Mouse (Mus musculus) kidney, adult 9 months (tissue): ENCODE results near the gene Anapc16.

ENCODE experiments used
- DNase-seq: peaks from one replicate; pipeline ENCODE4 v3.0.0; 2022

Anapc16 gene

GRCm38 (mm10) chr10:60002673-60003212 lies at the start of gene Anapc16, which contains the start of gene Ascc1:
Anapc16 (minus strand) TSS chr10:60003135.
Ascc1 (plus strand) TSS chr10:60002805.
- DNase-seq = peak; percentile 97

GRCm38 (mm10) chr10:60050581-60050980 lies 47.6 kb upstream of the Anapc16 start:
- no peak for DNase-seq

GRCm38 (mm10) chr10:60046696-60047095 lies 43.8 kb upstream of the Anapc16 start:
- no peak for DNase-seq

GRCm38 (mm10) chr10:60042350-60042922 lies 39.5 kb upstream of the Anapc16 start:
- DNase-seq = no peak

- no peak for DNase-seq
These were observed 32.8 kb upstream of the Anapc16 start for GRCm38 (mm10) chr10:60035744-60036143.

- DNase-seq = no peak
These were observed 31.7 kb upstream of the Anapc16 start for GRCm38 (mm10) chr10:60034621-60035020.

- no peak for DNase-seq
These were observed 30.1 kb upstream of the Anapc16 start for GRCm38 (mm10) chr10:60033064-60033463.

GRCm38 (mm10) chr10:60032622-60033021 lies 29.7 kb upstream of the Anapc16 start:
- DNase-seq = no peak

GRCm38 (mm10) chr10:60031985-60032384 lies 29.1 kb upstream of the Anapc16 start:
- DNase-seq = no peak

GRCm38 (mm10) chr10:60031562-60031961 lies 28.6 kb upstream of the Anapc16 start:
- DNase-seq = no peak

GRCm38 (mm10) chr10:60029387-60029786 lies 26.5 kb upstream of the Anapc16 start:
- DNase-seq = no peak

GRCm38 (mm10) chr10:60028979-60029378 lies 26.0 kb upstream of the Anapc16 start:
- DNase-seq = peak; percentile 96

- DNase-seq = no peak
These were observed 25.2 kb upstream of the Anapc16 start for GRCm38 (mm10) chr10:60028181-60028580.

GRCm38 (mm10) chr10:60027619-60028084 lies 24.7 kb upstream of the Anapc16 start:
- DNase-seq = no peak

- no peak for DNase-seq
These were observed 23.9 kb upstream of the Anapc16 start for GRCm38 (mm10) chr10:60026759-60027395.

GRCm38 (mm10) chr10:60023751-60024150 lies 20.8 kb upstream of the Anapc16 start:
- DNase-seq = no peak

- DNase-seq = no peak
These were observed 16.4 kb upstream of the Anapc16 start for GRCm38 (mm10) chr10:60019299-60019698.

GRCm38 (mm10) chr10:60016223-60016622 lies 13.3 kb upstream of the Anapc16 start:
- no peak for DNase-seq

- DNase-seq = no peak
These were observed 6.2 kb upstream of the Anapc16 start for GRCm38 (mm10) chr10:60009115-60009514.

- peak; percentile 46 for DNase-seq
These were observed 2.3 kb upstream of the Anapc16 start for GRCm38 (mm10) chr10:60005264-60005663.

GRCm38 (mm10) chr10:60003847-60004246 lies 912 bp upstream of the Anapc16 start:
- DNase-seq = no peak

- DNase-seq = no peak
These were observed 348 bp upstream of the Anapc16 start for GRCm38 (mm10) chr10:60003213-60003752.

GRCm38 (mm10) chr10:60002203-60002602 lies 732 bp downstream of the Anapc16 start:
- DNase-seq = no peak

GRCm38 (mm10) chr10:60001663-60002062 lies 1.3 kb downstream of the Anapc16 start:
- DNase-seq = peak; percentile 70
